Mouse (Mus musculus): ENCODE data around the gene Brms1.
"Not testable (repeated sequence)": the region's sequence is repeated elsewhere in the genome, so short reads cannot be mapped to it uniquely, and the experiment has no call there.

Brms1 gene

DNA sequence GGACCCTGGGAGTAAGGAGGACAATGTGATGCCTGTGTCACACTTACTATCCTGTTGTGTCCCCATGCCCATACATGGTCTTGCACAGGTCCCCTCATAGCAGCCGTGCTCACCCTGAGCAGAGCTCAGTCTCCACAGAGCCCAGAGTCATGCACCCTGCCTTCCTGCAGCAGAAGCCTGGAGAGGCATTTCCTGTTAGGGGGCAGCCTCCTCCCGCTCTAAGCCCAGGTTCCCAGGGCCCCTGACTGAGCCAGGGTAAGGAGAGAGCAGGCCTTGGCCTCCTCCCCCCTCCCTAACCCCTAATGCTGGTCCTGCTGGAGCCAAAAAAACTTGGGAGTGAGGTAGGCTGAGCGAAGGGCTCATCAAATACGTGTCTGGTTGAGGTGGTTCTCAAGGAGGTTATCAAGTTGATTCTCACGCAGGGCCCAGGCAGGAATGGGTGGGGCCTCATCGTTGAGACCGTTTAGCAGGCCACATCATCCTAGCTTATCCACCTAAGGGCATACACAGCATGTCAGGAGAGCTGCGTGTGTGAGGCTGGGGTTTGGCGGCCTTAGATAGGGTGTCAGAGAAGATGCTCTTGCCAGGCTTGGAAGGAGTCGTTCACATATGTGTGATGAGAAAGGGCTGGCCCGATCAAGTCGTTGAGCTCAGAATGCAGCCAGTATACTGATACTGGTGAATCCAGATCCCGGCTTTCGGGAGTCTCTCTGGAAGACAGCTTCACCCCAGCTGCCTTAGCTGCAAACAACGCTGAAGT, 26.1 kb downstream of the Brms1 start:
- DNase-seq: no peak

DNA sequence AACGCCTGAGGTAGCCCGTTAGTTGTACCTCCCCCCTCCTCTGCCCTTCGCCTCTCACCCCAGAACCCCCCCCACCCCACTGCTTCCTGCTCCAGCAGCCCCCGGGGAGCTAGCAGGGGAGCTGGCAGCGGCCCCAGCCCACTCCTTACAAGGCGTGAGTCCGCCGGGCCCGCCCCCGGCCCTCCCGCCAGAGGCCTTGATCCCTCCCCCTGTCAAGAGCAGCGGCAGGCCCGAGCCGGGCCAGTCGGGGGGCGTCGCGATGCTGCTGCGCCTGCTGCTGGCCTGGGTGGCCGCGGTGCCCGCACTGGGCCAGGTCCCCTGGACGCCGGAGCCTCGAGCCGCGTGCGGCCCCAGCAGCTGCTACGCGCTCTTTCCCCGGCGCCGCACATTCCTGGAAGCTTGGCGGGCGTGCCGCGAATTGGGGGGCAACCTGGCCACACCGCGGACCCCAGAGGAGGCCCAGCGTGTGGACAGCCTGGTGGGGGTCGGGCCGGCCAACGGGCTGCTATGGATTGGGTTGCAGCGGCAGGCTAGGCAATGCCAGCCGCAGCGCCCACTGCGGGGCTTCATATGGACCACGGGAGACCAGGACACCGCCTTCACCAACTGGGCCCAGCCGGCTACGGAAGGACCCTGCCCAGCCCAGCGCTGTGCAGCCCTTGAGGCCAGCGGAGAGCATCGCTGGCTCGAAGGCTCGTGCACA, 26.9 kb downstream of the Brms1 start, which contains the start of gene Cd248:
Cd248 (plus strand) TSS at position 212 of the 703 bp plus-strand sequence.
- peak; percentile 45 for DNase-seq

DNA sequence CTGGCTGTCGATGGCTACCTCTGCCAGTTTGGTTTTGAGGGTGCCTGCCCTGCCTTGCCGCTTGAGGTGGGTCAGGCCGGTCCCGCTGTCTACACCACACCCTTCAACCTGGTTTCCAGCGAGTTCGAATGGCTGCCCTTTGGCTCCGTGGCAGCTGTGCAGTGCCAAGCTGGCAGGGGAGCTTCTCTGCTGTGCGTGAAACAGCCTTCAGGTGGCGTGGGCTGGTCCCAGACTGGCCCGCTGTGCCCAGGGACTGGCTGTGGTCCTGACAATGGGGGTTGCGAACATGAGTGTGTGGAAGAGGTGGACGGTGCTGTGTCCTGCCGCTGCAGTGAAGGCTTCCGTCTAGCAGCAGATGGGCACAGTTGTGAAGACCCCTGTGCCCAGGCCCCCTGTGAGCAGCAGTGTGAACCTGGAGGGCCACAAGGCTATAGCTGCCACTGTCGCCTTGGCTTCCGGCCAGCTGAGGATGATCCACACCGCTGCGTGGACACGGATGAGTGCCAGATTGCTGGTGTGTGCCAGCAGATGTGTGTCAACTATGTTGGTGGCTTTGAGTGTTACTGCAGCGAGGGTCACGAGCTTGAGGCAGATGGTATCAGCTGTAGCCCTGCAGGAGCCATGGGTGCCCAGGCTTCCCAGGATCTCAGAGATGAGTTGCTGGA, 27.5 kb downstream of the Brms1 start:
- DNase-seq: no peak

DNA sequence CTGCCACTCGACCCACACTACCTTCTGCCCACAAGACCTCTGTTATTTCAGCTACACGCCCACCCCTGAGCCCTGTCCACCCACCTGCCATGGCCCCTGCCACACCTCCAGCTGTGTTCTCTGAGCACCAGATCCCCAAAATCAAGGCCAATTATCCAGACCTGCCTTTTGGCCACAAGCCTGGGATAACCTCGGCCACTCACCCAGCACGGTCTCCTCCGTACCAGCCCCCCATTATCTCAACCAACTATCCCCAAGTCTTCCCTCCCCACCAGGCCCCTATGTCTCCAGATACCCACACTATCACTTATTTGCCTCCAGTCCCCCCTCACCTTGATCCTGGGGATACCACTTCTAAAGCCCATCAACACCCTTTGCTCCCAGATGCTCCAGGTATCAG, 28.3 kb downstream of the Brms1 start:
- no peak for DNase-seq

DNA sequence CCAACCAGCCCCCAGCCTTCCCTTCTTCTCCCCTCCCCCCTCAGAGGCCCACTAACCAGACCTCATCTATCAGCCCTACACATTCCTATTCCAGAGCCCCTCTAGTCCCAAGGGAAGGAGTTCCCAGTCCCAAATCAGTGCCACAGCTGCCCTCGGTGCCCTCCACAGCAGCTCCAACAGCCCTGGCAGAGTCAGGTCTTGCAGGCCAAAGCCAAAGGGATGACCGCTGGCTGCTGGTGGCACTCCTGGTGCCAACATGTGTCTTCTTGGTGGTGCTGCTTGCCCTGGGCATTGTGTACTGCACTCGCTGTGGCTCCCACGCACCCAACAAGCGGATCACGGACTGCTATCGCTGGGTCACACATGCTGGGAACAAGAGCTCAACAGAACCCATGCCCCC, 28.8 kb downstream of the Brms1 start:
- DNase-seq: no peak

DNA sequence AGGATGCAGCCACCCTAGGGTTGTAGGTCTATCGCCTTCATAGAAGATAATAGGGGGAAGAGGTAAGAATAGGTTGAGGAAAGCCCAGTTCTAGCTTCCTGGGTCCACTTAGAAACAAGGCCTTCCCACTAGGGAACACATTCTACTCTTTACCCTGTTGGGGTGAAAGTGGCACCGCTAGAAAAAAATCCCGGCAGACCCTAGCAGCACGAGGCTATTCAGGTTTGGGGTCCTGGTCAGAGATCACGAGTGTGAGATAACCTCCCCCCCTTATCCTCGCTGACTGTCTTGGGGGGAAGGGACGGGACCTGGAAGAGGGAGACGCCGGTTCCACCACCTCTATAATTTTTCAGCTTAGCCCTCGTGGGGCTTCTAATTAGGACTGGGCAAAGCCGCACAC, 29.9 kb downstream of the Brms1 start:
- DNase-seq: no peak

DNA sequence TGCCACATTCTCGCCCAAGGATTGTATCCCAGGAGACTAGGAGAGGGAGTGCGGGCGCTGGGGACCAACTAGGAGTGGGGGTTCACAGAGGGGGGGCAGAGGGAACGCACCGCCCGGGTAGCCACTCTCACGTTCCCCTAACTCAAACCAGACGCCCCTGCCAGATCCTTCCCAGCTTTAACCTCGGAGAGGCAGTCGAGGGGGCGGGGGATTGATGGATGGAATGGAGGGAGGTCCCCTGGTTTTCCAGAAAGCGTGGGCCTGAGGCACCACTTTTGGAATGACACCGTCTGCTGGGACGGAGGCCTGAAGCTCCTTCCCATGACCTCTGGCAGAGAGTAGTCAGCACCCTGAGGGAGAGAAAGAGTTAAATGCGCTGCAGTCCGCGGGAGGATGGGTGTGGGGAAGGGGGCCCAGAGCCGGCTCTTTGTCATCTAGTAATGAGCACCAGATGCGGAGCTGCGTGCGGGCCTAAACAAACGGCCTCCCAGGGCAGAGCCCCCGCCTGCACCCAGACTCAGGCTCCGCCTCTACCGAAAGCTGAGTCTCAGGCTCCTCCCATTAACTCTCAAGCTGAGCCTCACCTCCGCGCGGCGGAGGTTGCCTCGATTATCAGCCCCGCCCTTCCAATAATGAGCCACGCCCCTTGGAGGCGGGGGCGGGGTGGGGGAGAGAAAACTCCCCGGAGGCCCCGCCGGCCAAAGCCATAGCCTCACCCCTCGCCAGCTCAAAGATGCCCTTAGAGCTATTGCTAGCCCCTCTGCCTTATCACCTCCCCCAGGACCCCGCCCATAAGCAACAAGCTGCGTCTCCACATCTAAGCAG, 30.6 kb downstream of the Brms1 start:
- DNase-seq: peak; percentile 82

DNA sequence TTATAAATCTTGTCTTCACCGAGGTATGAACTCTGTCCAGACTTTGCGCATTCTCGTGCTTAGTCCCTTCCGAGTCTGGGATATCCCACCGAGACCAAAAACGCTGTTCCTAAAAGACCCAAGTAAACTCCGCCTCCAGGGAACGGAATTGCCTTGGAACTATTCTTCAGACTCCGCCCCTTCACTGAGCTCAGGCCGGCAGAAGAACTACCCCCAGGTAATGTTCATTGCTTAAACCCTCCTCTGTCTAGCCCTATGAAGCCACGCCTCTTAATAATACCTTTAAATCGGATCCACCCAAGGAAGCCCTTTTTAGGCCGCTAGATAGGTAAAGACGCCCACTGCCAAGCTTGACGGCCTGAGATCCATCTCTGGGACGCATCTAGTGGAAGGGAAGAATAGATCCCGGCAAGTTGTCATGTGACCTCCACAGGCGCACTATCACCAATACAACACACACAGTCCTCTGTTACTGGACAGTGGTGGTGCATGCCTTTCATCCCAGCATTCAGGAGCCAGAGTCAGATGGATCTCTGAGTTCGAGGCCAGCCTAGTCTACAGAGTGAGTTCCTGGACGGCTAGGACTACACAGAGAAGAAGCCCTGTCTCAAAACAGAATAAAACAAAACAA, 31.4 kb downstream of the Brms1 start:
- no peak for DNase-seq

DNA sequence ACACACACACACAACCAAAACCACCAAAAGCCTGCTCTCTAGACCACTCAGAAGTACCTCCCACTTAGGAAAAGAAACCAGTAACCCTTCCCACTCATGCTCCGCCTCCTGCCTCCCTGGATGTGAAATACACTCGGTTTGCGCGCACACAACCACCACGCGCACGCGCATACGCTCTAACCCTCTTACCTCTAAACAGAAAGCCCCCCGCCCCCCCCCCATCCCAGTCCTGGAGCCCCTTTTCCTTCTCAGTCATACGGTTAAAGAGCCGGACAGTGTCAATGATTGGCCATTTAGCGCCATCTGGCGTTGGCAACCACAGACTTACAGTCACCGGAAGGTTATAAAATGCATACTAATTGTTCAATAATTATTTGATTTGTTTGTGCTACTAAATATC, 31.9 kb downstream of the Brms1 start:
- DNase-seq: no peak

DNA sequence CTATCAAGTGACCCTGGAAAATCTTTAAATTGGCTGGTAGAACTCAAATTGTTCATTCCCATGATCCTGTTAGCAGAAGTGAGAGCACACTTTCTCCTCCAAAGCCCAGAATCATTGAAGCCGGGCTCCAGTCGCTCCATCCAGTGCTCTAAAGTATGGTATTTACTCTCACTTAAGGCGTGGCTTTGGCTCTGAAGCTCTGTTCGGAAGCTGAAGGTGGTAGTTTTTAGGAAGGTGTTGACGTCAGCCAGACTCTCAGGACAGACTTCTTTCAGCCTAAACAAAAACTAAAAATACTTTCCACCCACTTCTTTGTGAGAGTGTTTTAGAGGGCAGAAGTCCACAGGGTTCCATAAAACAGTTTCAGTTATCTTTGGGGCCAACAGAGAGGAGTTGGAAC, 32.4 kb downstream of the Brms1 start:
- DNase-seq: no peak

DNA sequence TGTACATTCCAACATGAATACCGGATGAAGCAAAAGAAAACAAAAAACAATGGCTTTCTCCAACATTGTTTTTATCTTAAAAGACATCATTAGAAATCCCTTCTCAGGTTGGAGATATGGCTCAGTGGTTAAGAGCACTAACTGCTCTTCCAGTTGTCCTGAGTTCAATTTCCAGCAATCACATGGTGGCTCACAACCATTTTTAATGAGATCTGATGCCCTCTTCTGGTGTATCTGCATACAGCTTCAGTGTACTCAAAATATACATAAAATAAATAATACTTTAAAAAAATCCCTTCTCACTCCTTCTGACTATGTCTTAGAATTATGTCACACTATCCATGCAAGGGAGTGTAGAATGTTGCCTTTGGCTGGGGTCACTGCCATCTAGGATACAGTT, 38.1 kb downstream of the Brms1 start:
- no peak for DNase-seq

DNA sequence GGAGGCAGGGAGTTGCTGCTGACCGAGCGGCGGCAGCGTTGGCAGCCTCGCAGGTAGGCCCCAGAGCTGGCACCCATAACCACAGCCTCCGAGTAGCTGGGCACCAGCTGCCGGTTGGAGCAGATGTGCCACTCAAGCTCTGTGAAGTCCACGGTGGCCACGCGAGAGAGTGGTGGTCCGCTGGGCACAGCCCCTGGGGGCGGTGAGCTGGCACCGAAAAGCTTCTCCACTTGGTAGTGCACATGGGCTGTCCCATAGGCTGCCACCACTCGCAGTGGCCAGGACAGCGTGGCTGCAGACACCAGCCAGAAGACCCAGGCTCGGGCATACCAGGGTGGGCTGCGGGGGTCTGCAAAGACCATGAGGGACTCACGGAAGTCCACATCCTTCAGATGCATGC, 40.9 kb downstream of the Brms1 start:
- DNase-seq: no peak

DNA sequence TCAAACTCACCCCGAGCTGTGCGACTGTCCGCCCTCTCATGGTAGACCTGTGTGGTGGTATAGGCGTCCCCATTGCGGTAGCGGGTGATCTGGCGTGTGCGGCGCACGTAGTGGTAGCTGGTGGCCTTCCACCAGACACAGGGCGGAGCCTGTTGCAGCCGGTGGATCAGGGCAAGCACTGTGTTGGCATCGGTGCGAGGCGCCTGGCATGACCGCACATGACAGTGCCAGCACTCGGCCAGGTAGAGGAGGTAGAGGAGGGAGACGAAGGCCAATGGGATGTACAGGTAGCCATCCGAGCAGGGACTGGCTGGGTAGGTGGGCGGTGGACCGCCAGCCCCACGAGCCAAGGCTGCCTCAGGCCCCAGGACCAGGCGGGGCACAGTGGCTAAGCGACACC, 41.4 kb downstream of the Brms1 start:
- DNase-seq: no peak

DNA sequence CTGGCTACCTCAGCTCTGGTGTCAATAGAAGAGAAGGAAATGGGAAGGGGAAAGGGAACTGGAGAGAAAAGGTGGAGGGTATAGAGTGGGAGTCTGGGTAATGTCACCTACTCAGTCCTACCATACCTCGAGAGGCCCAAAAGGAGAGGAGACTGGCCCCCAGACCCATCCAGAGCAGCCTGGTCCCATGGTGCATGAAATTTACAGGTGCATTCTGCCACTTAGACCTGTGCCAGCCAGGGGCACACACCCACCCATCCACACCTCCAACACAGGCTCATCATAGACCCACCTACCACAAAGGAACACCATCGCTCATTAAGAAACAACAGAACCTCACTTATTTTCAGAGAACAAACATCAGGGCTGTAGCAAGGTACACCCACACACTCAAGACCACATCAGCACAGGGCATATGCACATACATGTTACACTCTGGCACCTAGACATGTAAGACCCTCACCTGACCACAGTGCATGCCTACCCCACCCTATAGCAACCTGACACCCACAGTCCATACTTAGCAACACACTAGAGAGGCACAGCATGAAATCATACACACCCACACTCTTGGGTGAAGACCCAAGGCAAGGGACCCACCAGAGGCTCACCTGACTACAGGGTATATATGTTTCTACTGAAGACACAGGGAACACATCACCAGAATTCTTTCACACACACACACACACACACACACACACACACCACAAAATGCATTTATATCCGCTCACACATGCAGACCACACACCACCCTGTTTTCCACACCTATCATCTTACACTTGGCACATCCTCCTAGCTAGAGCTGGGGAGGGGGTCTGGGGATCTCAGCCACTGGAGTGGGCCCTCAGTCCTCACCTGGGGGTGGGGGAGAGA, 43.0 kb downstream of the Brms1 start:
- DNase-seq: no peak

DNA sequence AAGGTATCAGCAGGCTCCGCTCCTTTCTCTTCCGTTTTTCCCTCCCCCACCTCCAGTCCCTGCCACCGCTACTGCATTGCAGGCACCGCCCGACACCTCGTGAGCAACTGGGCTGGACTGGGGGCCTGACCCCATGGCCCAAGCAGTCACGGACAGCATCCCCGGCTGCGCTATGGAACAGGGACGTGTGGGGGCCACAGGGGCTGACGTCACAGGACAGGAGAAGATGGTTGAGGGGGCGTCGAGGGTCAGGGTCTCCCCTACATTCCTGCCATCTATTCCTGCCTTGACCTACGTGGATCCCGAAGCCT, 43.6 kb downstream of the Brms1 start:
- DNase-seq: no peak

DNA sequence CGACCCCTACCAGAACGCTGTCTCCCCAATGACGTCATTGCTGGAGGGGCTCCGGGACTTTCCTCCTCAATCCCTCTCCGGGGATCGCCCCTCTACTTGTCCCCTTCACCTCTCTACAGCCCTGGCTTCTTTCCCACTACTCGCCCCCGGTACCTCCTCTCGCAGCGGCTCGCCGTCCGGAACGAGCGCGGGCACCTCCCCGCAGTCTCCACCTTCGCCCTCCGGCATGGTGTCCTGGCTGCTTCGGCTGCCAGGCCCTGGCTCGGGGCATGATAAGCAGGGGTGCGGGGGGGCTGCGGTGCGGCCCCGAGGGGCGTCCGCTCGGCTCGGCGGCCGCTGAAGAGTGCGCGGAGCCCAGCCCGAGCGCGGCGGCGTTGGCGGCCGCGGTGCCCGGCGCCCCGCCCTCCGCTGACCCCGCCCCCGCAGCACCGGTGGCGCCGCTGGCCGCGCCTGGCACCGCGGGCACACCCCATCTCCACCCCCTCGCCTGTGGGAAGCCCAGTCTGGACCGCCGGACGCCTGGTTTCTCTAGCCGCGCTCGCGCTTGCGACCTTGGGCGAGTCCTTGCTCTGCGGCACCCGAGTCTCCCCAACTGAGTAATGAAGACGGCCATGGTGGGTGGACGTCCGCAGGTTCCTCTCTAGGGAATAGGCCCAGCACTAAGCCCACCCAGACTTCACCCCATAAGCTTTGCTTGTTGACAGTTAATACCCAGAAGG, 44.1 kb downstream of the Brms1 start, which contains the start of gene Tmem151a:
Tmem151a (minus strand) TSS at position 387 of the 719 bp plus-strand sequence.
- DNase-seq: peak; percentile 67

DNA sequence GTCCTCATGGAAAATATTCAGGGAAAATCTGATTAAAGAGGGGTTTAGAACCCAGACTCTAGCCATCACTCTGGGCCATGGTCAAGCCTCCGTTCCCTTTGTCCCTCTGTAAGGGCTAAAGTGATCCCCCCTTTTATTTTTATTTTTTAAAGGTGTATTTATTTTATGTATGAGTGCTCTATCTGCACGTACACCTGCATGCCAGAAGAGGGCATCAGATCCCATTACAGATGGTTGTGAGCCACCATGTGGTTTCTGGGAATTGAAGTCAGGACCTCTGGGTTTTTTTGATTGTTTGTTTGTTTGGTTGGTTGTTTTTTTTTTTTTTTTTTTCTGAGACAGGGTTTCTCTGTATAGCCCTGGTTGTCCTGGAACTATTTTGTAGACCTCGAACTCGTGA, 45.4 kb downstream of the Brms1 start:
- not testable (repeated sequence) for DNase-seq

DNA sequence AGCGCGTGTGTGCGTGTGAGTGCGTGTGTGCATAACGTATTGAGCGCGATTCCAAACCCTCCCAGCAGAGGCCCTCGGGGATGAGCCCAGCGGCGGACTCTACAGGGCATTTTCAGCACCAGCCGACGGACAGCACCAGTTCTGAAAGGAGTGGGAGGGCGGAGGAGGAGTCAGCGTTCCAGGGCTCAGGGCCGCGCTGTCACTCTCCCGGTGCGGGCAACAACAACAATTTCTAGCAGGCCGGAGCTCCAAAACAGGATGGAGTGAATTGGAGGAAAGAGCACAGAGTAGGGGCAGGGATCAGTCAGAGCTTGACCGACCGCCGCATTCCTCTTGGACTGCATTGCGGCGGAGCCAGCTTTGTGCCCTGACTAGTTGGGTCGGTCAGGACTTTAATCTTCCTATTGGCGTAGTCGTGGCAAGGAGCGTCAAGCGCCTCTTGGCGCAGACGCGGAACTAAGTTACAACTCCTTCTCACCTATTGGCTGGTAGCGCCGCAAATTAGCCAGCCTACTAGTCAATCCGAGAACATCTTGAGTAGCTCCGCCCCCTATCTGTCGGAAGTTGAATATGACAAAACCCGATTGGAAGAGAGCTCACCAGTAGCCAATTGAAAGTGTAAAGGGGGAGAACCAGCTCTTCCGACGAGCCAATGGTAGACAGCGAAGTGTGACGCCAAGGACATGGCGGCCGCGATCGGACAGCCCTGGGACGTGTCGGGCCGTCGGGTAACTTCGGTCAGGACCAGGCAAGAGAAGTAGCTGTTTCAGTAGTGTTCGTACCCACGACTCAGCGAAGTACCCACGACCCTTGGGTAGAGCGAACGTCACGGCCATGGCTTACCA, 47.0 kb downstream of the Brms1 start, which contains the start of gene Yif1a:
Yif1a (plus strand) TSS at position 655 of the 845 bp plus-strand sequence.
- DNase-seq: peak; percentile 99

DNA sequence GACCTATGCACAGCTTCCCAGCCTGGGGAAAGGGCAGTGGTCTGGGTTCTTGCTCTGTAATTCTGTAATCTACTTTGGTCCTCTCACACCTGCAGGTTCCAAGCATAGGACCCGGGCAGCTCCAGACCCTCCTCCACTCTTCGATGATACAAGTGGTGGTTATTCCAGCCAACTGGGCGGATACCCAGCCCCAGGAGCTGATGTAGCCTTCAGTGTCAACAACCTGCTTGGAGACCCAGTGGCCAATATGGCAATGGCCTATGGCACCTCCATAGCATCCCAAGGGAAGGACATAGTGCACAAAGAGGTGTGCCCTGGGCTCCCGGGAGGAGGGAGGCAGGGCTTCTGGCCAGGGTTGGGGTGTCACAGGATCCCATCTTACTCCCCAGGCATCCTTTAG, 48.2 kb downstream of the Brms1 start:
- DNase-seq: no peak

DNA sequence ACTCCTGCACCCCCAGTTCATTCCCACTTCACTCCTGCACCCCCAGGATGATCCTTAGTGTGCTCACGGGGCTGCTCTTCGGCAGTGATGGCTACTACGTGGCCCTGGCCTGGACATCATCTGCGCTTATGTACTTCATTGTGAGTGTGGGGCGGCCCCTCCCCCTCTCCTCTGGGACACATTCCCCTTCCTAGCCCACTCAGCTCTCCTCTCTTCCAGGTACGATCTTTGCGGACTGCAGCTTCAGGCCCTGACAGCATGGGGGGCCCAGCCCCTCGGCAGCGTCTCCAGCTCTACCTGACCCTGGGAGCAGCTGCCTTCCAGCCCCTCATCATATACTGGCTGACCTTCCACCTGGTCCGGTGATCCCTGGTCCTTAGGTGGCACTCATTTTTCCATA, 50.9 kb downstream of the Brms1 start:
- no peak for DNase-seq

All from kidney, adult 11 months (tissue).